ENCODE assay signal across 16 mouse cellular contexts in genomic region chr7:135721436-135721992, GRCm38 (mm10). TPM values are rescaled to one million over a fixed set of nuclear protein-coding genes. Genes with fewer than 3 reads are reported as not detected.
DNase-seq lines count a peak whose midpoint lies in the region; ATAC-seq and TF ChIP-seq lines count a peak whose summit lies in the region.
"Had no signal": no experiment of that assay in that cellular context is flagged by ENCODE, and none has a peak within 500 bp of the region (broad histone marks: within the 10 kb centered on the region; RNA-seq: fewer than 3 reads in every experiment).

No protein-coding gene starts in this region.

- H3K4me2 ChIP-seq in heart, embryonic 13.5 days: peak overlapping the region; percentile 44
- no peak overlapping the region for H3K4me2 ChIP-seq in intestine, postnatal 0 days (replicated peaks; ENCODE audit: low read depth)
- no peak overlapping the region for H3K4me2 ChIP-seq in forebrain, embryonic 13.5 days
- H3K4me2 ChIP-seq: midbrain, embryonic 12.5 days had no signal

- H3K36me3 ChIP-seq in heart, embryonic 13.5 days: no peaks in the 10 kb centered on the region
- H3K36me3 ChIP-seq in intestine, postnatal 0 days (ENCODE audit: control insufficient read depth, insufficient read depth): no peaks in the 10 kb centered on the region
- H3K36me3 ChIP-seq in forebrain, embryonic 13.5 days (ENCODE audit: poor library complexity, severe bottlenecking): no peaks in the 10 kb centered on the region
- H3K36me3 ChIP-seq: midbrain, embryonic 12.5 days had no signal

- no peaks in the 10 kb centered on the region for H3K9me3 ChIP-seq in heart, embryonic 13.5 days
- no peaks in the 10 kb centered on the region for H3K9me3 ChIP-seq in intestine, postnatal 0 days (ENCODE audit: control insufficient read depth)
- H3K9me3 ChIP-seq in forebrain, embryonic 13.5 days (replicated peaks): no peaks in the 10 kb centered on the region
- H3K9me3 ChIP-seq: midbrain, embryonic 12.5 days had no signal

- 37% methylated on average over 7 of the region's 7 CpGs for WGBS in heart, embryonic 13.5 days
- WGBS in intestine, postnatal 0 days: 61% methylated on average over 7 of the region's 7 CpGs
- WGBS in forebrain, embryonic 13.5 days: 79% methylated on average over 7 of the region's 7 CpGs

- no peak for DNase-seq in heart, adult 9 months (ENCODE audit: low spot score in 2 of 2)
- DNase-seq in MEL-GATA-1-ER (ENCODE audit: extremely low read depth, low read depth): peak; percentile 86
- DNase-seq in frontal cortex, postnatal 14 days (ENCODE audit: low spot score in 2 of 2): no peak
- no peak for DNase-seq in left cerebral cortex, postnatal 36 days (ENCODE audit: low spot score in 2 of 2)
- DNase-seq: adrenal gland, postnatal 36 days; cerebellum, postnatal 10 days; gastrocnemius, postnatal 10 days; heart, postnatal 36 days; kidney, adult 9 months; right cerebral cortex, postnatal 25 days; thymus, postnatal 14 days had no signal

- H3K4me1 ChIP-seq in heart, embryonic 13.5 days: peaks cover 26% of the 10 kb centered on the region
- H3K4me1 ChIP-seq in intestine, postnatal 0 days (replicated peaks; ENCODE audit: control insufficient read depth, insufficient read depth, low read length): peaks cover 8% of the 10 kb centered on the region
- peaks cover 4% of the 10 kb centered on the region; the same call in 1 of the 2 replicates for H3K4me1 ChIP-seq in forebrain, embryonic 13.5 days

- H3K4me3 ChIP-seq in heart, embryonic 13.5 days: no peak overlapping the region
- H3K4me3 ChIP-seq in intestine, postnatal 0 days (ENCODE audit: low read depth, low read length): no peak overlapping the region
- no peak overlapping the region for H3K4me3 ChIP-seq in forebrain, embryonic 13.5 days
- H3K4me3 ChIP-seq: midbrain, embryonic 12.5 days had no signal

- H3K27me3 ChIP-seq in heart, embryonic 13.5 days (replicated peaks): 0 out of 2 replicates have a peak, but pooled peaks cover 3% of the 10 kb centered on the region
- no peaks in the 10 kb centered on the region for H3K27me3 ChIP-seq in intestine, postnatal 0 days (replicated peaks; ENCODE audit: control insufficient read depth, insufficient read depth, low read length)
- H3K27me3 ChIP-seq in forebrain, embryonic 13.5 days: no peaks in the 10 kb centered on the region
- H3K27me3 ChIP-seq: midbrain, embryonic 12.5 days had no signal

- intact Hi-C loops in left cerebral cortex, postnatal 36 days (cut with DNase I): no loop called here

- 0 out of 2 replicates have a peak overlapping the region, but pooled peaks have one; percentile 39 for H3K27ac ChIP-seq in heart, embryonic 13.5 days (replicated peaks)
- no peak overlapping the region for H3K27ac ChIP-seq in intestine, postnatal 0 days (ENCODE audit: low read depth, low read length)
- no peak overlapping the region for H3K27ac ChIP-seq in forebrain, embryonic 13.5 days
- H3K27ac ChIP-seq: midbrain, embryonic 12.5 days had no signal

- no peak for TF ChIP-seq CTCF in intestine, postnatal 0 days (IDR thresholded peaks at IDR 0.05; ENCODE audit: low read depth)

- no peak for ATAC-seq in heart, embryonic 13.5 days (ENCODE audit: extremely low read depth, insufficient number of reproducible peaks, low FRiP score, low TSS enrichment)
- 0 out of 2 replicates have a peak, but pooled peaks have one; percentile 19 for ATAC-seq in intestine, postnatal 0 days
- peak; percentile 93 for ATAC-seq in megakaryocyte-erythroid progenitor cell, adult 5-6 weeks (replicated peaks; ENCODE audit: low FRiP score, low TSS enrichment, poor library complexity, severe bottlenecking)
- no peak for ATAC-seq in forebrain, embryonic 13.5 days

- no peak overlapping the region for H3K9ac ChIP-seq in heart, embryonic 13.5 days
- H3K9ac ChIP-seq in intestine, postnatal 0 days (ENCODE audit: low read depth, low read length): no peak overlapping the region
- H3K9ac ChIP-seq in forebrain, embryonic 13.5 days: no peak overlapping the region
- H3K9ac ChIP-seq: midbrain, embryonic 12.5 days had no signal

RNA-seq across cellular contexts. Expression of gene Mki67, which starts 5.4 kb away (rescaled TPM):
- polyA plus RNA-seq in heart, embryonic 13.5 days (2015; fragmentation: Nextera tagmentation; extraction: Ambion mirVana): 23.5 and 26.2 TPM in 2 replicates
- 8.7 and 9.0 TPM in 2 replicates for polyA plus RNA-seq in intestine, postnatal 0 days (2015; fragmentation: Nextera tagmentation; extraction: Ambion mirVana)
- total RNA-seq in megakaryocyte-erythroid progenitor cell, adult 5-6 weeks (2014; fragmentation: Nextera tagmentation): 322 and 382 TPM in 2 replicates
- 295 and 333 TPM in 2 replicates for total RNA-seq in megakaryocyte-erythroid progenitor cell, adult 5-6 weeks (2017)
- 40.4 and 40.9 TPM in 2 replicates for polyA plus RNA-seq in forebrain, embryonic 13.5 days (2015; fragmentation: Nextera tagmentation; extraction: Ambion mirVana)
- under 1 TPM; 0.45 to 0.99 TPM for total RNA-seq in left cerebral cortex, postnatal 36 days (2021)

Comparison
In these comparisons a context has a peak if more than half of its experiments do, and no peak if none do; other contexts are left out.
1. ATAC-seq: peak in intestine, postnatal 0 days (single experiment) and megakaryocyte-erythroid progenitor cell, adult 5-6 weeks (single experiment); none in heart, embryonic 13.5 days (single experiment) and forebrain, embryonic 13.5 days (single experiment).